Mouse (Mus musculus): ENCODE measurements at regions not wholly inside any gene's neighbourhood (a gene's known extent, or its start where the extent isn't known, plus 50 kb on each side); places are given as distances from the start of the nearest gene placed in this dataset.

DNA sequence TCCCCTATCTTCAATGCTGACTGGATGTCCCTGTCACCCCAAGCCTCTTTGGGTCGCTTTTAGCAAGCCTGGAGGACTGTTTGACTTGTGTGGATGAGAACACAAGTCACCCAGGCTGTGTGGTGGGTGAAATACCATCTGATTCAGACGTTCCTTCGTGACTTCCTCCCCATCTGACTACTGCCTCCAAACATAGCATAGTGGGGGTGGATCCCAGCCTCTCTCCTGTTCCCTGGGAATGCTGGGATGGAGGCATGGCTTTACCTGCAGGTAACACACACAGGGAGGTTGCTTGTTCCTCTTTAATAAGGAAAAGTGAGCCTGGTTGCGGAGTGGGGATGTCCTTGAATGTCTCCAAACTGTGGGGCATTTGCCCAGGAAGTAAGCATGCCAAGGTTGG lies 369.0 kb upstream of the Gm10131 start:
- TF ChIP-seq POU5F1 (IDR thresholded peaks at IDR 0.05; ENCODE audit: borderline replicate concordance, low read length) (no peak), CTCF (conservative IDR thresholded peaks at IDR 0.05; ENCODE audit: low read length) (no peak), NANOG (IDR thresholded peaks at IDR 0.05; ENCODE audit: borderline replicate concordance, low read length) (no peak)

All from E14TG2a.4 (cell line).